Mouse (Mus musculus): ENCODE data around the gene Zbtb1. TPM values are rescaled to one million over a fixed set of nuclear protein-coding genes. Genes with fewer than 3 reads are reported as not detected.
A peak's percentile ranks its signal among the peaks of the same experiment; 100 is the strongest.

Gene Zbtb1
- total RNA-seq, 2 experiments from 2014 or later: 3.5 to 4.2 TPM

- intact Hi-C loops (cut with DNase I): no loop called here
- no peak for DNase-seq (ENCODE audit: low spot score)
Observed at GRCm38 (mm10) chr12:76368201-76368789, 1.8 kb upstream of the Zbtb1 start.

- intact Hi-C loops (cut with DNase I): no loop called here
- no peak for DNase-seq (ENCODE audit: low spot score)
Observed at GRCm38 (mm10) chr12:76368790-76369205, 1.3 kb upstream of the Zbtb1 start.

GRCm38 (mm10) chr12:76369206-76369977 is 674 bp upstream of the Zbtb1 start, which contains the start of gene Zbtb25:
Gene Zbtb25 (minus strand): TSS chr12:76369602.
- DNase-seq (ENCODE audit: low spot score): peak; percentile 78
- intact Hi-C loops (cut with DNase I): no loop called here

GRCm38 (mm10) chr12:76370831-76371571 is 935 bp downstream of the Zbtb1 start:
- peak; percentile 72 for DNase-seq (ENCODE audit: low spot score)
- intact Hi-C loops (cut with DNase I): loop anchor here (2.0 kb wide), 1 partner anchor 32 kb away; no protein-coding TSS in a partner anchor

GRCm38 (mm10) chr12:76372046-76372445 is 2.0 kb downstream of the Zbtb1 start:
- no peak for DNase-seq (ENCODE audit: low spot score)
- intact Hi-C loops (cut with DNase I): no loop called here

- intact Hi-C loops (cut with DNase I): no loop called here
- DNase-seq (ENCODE audit: low spot score): no peak
Observed at GRCm38 (mm10) chr12:76372881-76373818, 3.1 kb downstream of the Zbtb1 start.

GRCm38 (mm10) chr12:76373991-76374390 is 3.9 kb downstream of the Zbtb1 start:
- intact Hi-C loops (cut with DNase I): no loop called here
- DNase-seq (ENCODE audit: low spot score): no peak

- no peak for DNase-seq (ENCODE audit: low spot score)
- intact Hi-C loops (cut with DNase I): no loop called here
Observed at GRCm38 (mm10) chr12:76374911-76375310, 4.8 kb downstream of the Zbtb1 start.

- intact Hi-C loops (cut with DNase I): no loop called here
- no peak for DNase-seq (ENCODE audit: low spot score)
Observed at GRCm38 (mm10) chr12:76375506-76375905, 5.4 kb downstream of the Zbtb1 start.

- intact Hi-C loops (cut with DNase I): no loop called here
- DNase-seq (ENCODE audit: low spot score): no peak
Observed at GRCm38 (mm10) chr12:76376649-76377048, 6.6 kb downstream of the Zbtb1 start.

GRCm38 (mm10) chr12:76377059-76377458 is 7.0 kb downstream of the Zbtb1 start:
- no peak for DNase-seq (ENCODE audit: low spot score)
- intact Hi-C loops (cut with DNase I): no loop called here

- intact Hi-C loops (cut with DNase I): no loop called here
Observed at GRCm38 (mm10) chr12:76377726-76378125, 7.7 kb downstream of the Zbtb1 start.

GRCm38 (mm10) chr12:76378556-76378955 is 8.5 kb downstream of the Zbtb1 start:
- intact Hi-C loops (cut with DNase I): no loop called here
- no peak for DNase-seq (ENCODE audit: low spot score)

More at GRCm38 (mm10) chr12:76377726-76378125, 7.7 kb downstream of the Zbtb1 start:
- no peak for DNase-seq (ENCODE audit: low spot score)

GRCm38 (mm10) chr12:76380151-76380550 is 10.1 kb downstream of the Zbtb1 start:
- no peak for DNase-seq (ENCODE audit: low spot score)
- intact Hi-C loops (cut with DNase I): no loop called here

- intact Hi-C loops (cut with DNase I): no loop called here
- no peak for DNase-seq (ENCODE audit: low spot score)
Observed at GRCm38 (mm10) chr12:76385342-76385741, 15.3 kb downstream of the Zbtb1 start.

- no peak for DNase-seq (ENCODE audit: low spot score)
- intact Hi-C loops (cut with DNase I): no loop called here
Observed at GRCm38 (mm10) chr12:76388794-76389193, 18.7 kb downstream of the Zbtb1 start.

GRCm38 (mm10) chr12:76391595-76392271 is 21.7 kb downstream of the Zbtb1 start:
- intact Hi-C loops (cut with DNase I): no loop called here
- no peak for DNase-seq (ENCODE audit: low spot score)

- no peak for DNase-seq (ENCODE audit: low spot score)
- intact Hi-C loops (cut with DNase I): no loop called here
Observed at GRCm38 (mm10) chr12:76392979-76393378, 22.9 kb downstream of the Zbtb1 start.

GRCm38 (mm10) chr12:76397281-76397680 is 27.2 kb downstream of the Zbtb1 start:
- no peak for DNase-seq (ENCODE audit: low spot score)
- intact Hi-C loops (cut with DNase I): no loop called here
